Mouse (Mus musculus) stomach, embryonic 14.5 days (tissue): ENCODE data around the gene Grk2. TPM values are rescaled to one million over a fixed set of nuclear protein-coding genes. Genes with fewer than 3 reads are reported as not detected.

Source experiments
- ATAC-seq: fragments of 200-750 bp; cut with Nextera tagmentation; 2 replicates; pipeline ENCODE4 v1.8.0; 2017; ENCODE audit warnings: low read depth, moderate TSS enrichment; ENCODE audit not compliant: insufficient number of reproducible peaks, insufficient read depth, low FRiP score
- H3K27ac ChIP-seq: fragments of 300-500 bp; sonication (generic); 2 replicates; pipeline ENCODE4 v1.5.1; 2014; ENCODE audit warnings: mild to moderate bottlenecking, low read length, moderate library complexity, mixed read lengths
- H3K27me3 ChIP-seq: fragments of 300-500 bp; sonication (generic); 2 replicates; pipeline ENCODE4 v1.6.1; 2014; ENCODE audit warnings: low read length, control low read depth, mixed read lengths; ENCODE audit not compliant: control insufficient read depth, insufficient read depth
- H3K36me3 ChIP-seq: fragments of 300-500 bp; sonication (generic); 2 replicates; pipeline ENCODE4 v1.6.1; 2014; ENCODE audit warnings: mild to moderate bottlenecking, control low read depth, low read length, moderate library complexity, mixed read lengths; ENCODE audit not compliant: control insufficient read depth, insufficient read depth
- H3K4me1 ChIP-seq: fragments of 300-500 bp; sonication (generic); 2 replicates; pipeline ENCODE4 v1.6.1; 2014; ENCODE audit warnings: low read length, control low read depth, mixed read lengths; ENCODE audit not compliant: control insufficient read depth, insufficient read depth
- H3K4me2 ChIP-seq: fragments of 300-500 bp; sonication (generic); replicated peaks from 2 replicates; pipeline ENCODE4 v1.6.1; 2014; ENCODE audit warnings: low read depth, low read length, control low read depth
- H3K4me3 ChIP-seq: fragments of 300-500 bp; sonication (generic); 2 replicates; pipeline ENCODE4 v1.5.1; 2014; ENCODE audit warnings: low read depth, low read length, control low read depth
- H3K9ac ChIP-seq: fragments of 300-500 bp; sonication (generic); replicated peaks from 2 replicates; pipeline ENCODE4 v1.6.1; 2014; ENCODE audit warnings: low read depth, mild to moderate bottlenecking, control low read depth, low read length, moderate library complexity, mixed read lengths
- H3K9me3 ChIP-seq: fragments of 300-500 bp; sonication (generic); 2 replicates; pipeline ENCODE4 v1.6.1; 2016; ENCODE audit warnings: low read depth, low read length, control low read depth; ENCODE audit not compliant: control insufficient read depth
- WGBS: fragments of 180-500 bp; shearing (Covaris S2); extraction: QIAGEN DNeasy Blood & Tissue Kit; methylation state at CpG from one replicate; pipeline ENCODE4 v1.1.7; 2014; 5-methylcytosine and 5-hydroxymethylcytosine counted together
- polyA plus RNA-seq: library from polyadenylated mRNA; unstranded; fragments of >200 nt; fragmentation: Nextera tagmentation; extraction: Ambion mirVana; gene quantifications from 2 replicates; pipeline ENCODE4 v1.2.1, GENCODE M21; 2014

The Grk2 gene
- polyA plus RNA-seq, 1 experiment from 2014 or later: 18.7 TPM

GRCm38 (mm10) chr19:4270187-4270586 is 35.8 kb downstream of the Grk2 start:
- no peaks in the 10 kb centered on the region for H3K9me3 ChIP-seq
- whole genome bisulfite sequencing: 64% methylated on average over 6 of the region's 6 CpGs
- H3K4me3 ChIP-seq: no peak overlapping the region
- H3K27me3 ChIP-seq: no peaks in the 10 kb centered on the region
- no peak overlapping the region for H3K27ac ChIP-seq
- H3K36me3 ChIP-seq: no peaks in the 10 kb centered on the region
- no peak overlapping the region for H3K9ac ChIP-seq
- no peak overlapping the region for H3K4me2 ChIP-seq
- no peaks in the 10 kb centered on the region for H3K4me1 ChIP-seq
- ATAC-seq: no peak

DNA sequence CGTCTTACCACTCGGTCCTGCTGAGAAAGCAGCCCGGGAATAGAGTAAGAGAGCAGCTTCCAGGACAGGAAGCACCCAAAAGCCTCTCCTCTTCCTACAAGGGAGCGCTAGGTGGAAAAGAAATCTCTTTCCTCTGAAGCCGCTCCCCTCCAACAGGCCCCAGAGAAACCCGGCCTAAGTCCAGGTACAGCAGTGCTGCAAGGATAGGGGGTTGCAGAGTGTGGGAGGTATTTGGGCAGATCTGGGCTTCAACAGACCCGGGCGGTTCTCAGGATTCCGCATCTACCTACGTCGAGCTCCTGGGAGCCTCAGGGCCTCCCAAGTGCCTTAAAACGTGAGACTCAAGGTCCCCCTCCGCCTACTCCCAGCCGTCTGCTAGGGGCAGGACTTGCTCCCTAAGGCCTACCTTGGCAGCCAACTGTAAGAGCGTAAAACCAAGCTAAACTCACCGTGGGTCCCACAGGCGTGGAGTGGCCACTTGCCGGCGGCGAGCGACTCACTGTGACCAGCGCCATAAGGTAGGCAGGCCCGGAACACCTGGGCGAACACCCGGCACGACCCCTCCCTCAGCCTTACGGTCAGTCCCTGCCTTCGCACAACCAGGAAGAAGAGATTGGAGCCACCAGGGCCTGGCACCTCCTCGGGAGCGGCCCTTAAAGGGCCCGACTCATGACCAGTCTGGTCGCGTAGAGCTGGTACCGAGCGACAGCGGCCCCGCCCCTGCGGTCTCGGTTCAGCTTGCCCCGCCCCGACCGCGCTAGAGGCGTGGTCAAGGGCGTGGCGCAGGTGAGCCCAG is 37.3 kb downstream of the Grk2 start, which contains the start of gene Ssh3:
Gene Ssh3 (minus strand): TSS at position 615 of the 796 bp plus-strand sequence.
- H3K9ac ChIP-seq: peak within 1 kb of the TSS; percentile 40
- peak; percentile 92 for ATAC-seq
- no peaks in the 10 kb centered on the region for H3K36me3 ChIP-seq
- H3K27ac ChIP-seq: peak within 1 kb of the TSS; percentile 61
- 5% methylated on average over 46 of the region's 46 CpGs for WGBS
- H3K4me1 ChIP-seq: no peaks in the 10 kb centered on the region
- no peaks in the 10 kb centered on the region for H3K9me3 ChIP-seq
- H3K4me2 ChIP-seq: peak within 1 kb of the TSS; percentile 65
- peak within 1 kb of the TSS; percentile 44 for H3K4me3 ChIP-seq
- H3K27me3 ChIP-seq: no peaks in the 10 kb centered on the region

- Histone ChIP-seq H3K4me1 (no peaks in the 10 kb centered on the region), H3K27me3 (no peaks in the 10 kb centered on the region), H3K9ac (no peak overlapping the region), H3K9me3 (no peaks in the 10 kb centered on the region), H3K4me2 (no peak overlapping the region), H3K4me3 (no peak overlapping the region), H3K27ac (no peak overlapping the region), H3K36me3 (no peaks in the 10 kb centered on the region)
- 65% methylated on average over 4 of the region's 4 CpGs for WGBS
- no peak for ATAC-seq
Observed at GRCm38 (mm10) chr19:4265956-4266355, 40.1 kb downstream of the Grk2 start.

DNA sequence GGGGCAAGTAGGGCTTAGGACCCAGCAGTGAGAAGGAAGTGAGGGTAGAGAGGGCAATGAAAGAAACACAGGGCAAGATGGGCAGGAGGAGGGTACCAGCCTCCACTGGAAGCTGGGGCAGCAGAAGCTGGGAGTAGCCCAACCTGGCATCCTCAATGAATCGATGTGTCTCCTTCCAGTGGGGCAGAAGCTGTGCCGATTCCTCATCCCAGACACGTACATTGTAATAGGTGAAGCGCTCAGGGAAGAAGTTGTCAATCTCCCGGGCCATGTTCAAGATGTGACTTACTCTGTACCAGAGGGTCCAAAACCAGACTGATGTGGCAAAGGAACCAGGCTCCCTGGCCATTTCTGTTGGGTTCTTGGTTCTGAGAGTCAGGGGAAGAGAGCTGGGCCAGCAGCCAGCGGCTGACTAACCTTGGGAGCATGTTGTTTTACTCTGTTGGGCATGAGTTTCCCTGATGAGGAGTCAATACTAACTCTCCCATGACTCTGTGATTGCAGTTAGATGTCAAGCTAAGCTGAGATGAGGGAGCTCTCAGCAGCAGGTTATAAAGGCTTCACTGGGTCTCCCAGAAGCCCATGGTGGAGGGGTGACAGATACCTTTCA is 41.7 kb downstream of the Grk2 start:
- Histone ChIP-seq H3K4me1 (no peaks in the 10 kb centered on the region), H3K4me2 (no peak overlapping the region), H3K9me3 (no peaks in the 10 kb centered on the region), H3K9ac (no peak overlapping the region), H3K36me3 (no peaks in the 10 kb centered on the region), H3K27me3 (no peaks in the 10 kb centered on the region), H3K4me3 (no peak overlapping the region), H3K27ac (no peak overlapping the region)
- ATAC-seq: no peak
- 94% methylated on average over 6 of the region's 6 CpGs for WGBS

- Histone ChIP-seq H3K36me3 (no peaks in the 10 kb centered on the region), H3K4me1 (no peaks in the 10 kb centered on the region), H3K9me3 (no peaks in the 10 kb centered on the region), H3K4me3 (no peak overlapping the region), H3K27me3 (no peaks in the 10 kb centered on the region), H3K27ac (no peak overlapping the region), H3K9ac (no peak overlapping the region), H3K4me2 (no peak overlapping the region)
- peak; percentile 83; the same call in 1 of the 2 replicates for ATAC-seq
- WGBS: 60% methylated on average over 14 of the region's 14 CpGs
Observed at GRCm38 (mm10) chr19:4263702-4264101, 42.3 kb downstream of the Grk2 start.

GRCm38 (mm10) chr19:4262756-4263155 is 43.3 kb downstream of the Grk2 start:
- WGBS: 68% methylated on average over 6 of the region's 6 CpGs

DNA sequence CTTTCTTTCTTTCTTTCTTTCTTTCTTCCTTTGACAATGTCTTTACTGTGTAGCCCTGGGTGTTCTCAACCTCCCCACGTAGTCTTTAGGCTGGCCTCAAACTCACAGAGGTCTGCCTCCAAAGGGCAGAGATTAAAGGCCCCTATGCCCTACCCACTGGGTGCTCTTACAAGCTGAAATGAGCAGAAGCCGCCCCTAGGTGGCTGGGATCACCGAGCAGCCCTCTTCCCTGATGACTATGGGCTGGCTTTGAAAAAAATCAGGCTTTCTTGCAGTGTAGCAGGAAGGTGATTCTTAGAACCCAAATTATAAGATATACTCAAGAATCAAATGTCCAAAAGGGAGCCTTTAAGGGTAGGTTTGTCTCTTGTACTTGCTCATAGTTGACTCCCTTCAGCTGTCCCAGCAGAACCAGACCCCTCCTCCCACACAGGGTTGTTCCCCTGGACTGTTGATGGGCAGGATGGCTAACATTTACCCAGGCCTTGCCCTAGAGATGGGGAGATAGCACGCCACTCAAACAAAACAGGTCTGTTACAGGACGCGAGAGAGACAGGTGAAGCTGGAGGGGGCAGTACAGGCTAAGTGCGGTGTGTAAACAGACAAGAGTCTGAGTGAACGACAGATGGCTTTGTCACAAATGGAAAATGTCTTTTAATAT is 44.9 kb downstream of the Grk2 start:
- 43% methylated on average over 8 of the region's 8 CpGs for WGBS
- no peak overlapping the region for H3K9ac ChIP-seq
- no peaks in the 10 kb centered on the region for H3K27me3 ChIP-seq
- H3K4me3 ChIP-seq: no peak overlapping the region
- no peaks in the 10 kb centered on the region for H3K4me1 ChIP-seq
- peak; percentile 62; the same call in 1 of the 2 replicates for ATAC-seq
- H3K36me3 ChIP-seq: no peaks in the 10 kb centered on the region
- no peak overlapping the region for H3K27ac ChIP-seq
- H3K9me3 ChIP-seq: no peaks in the 10 kb centered on the region
- H3K4me2 ChIP-seq: no peak overlapping the region

More at GRCm38 (mm10) chr19:4262756-4263155, 43.3 kb downstream of the Grk2 start:
- Histone ChIP-seq H3K27ac (no peak overlapping the region), H3K9me3 (no peaks in the 10 kb centered on the region), H3K9ac (no peak overlapping the region), H3K4me2 (no peak overlapping the region), H3K4me1 (no peaks in the 10 kb centered on the region), H3K36me3 (no peaks in the 10 kb centered on the region), H3K27me3 (no peaks in the 10 kb centered on the region), H3K4me3 (no peak overlapping the region)
- ATAC-seq: no peak

DNA sequence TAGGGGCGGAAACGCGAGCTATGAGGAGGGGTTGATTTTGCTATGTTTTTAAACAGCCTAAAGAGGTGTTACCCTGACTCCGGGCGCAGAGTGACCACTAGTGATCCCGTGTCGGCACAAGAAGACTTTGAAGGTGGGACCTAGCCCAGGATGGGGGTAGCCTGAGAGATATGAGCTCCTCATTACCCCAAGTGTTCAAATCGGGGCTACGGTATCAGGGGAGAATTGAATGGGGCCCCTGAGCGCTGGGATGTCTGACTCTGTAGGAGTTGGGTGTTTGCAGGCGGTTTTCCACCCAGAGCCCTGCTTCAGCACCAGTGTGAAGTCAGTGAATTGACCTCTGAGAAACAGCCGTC is 48.1 kb downstream of the Grk2 start:
- H3K9ac ChIP-seq: peak overlapping the region; percentile 11; the same call in 1 of the 2 replicates
- H3K4me1 ChIP-seq: no peaks in the 10 kb centered on the region
- WGBS: 22% methylated on average over 12 of the region's 12 CpGs
- no peaks in the 10 kb centered on the region for H3K27me3 ChIP-seq
- H3K4me2 ChIP-seq: peak overlapping the region; percentile 81
- H3K36me3 ChIP-seq: no peaks in the 10 kb centered on the region
- no peak for ATAC-seq
- peak overlapping the region; percentile 54 for H3K4me3 ChIP-seq
- no peak overlapping the region for H3K27ac ChIP-seq
- no peaks in the 10 kb centered on the region for H3K9me3 ChIP-seq
